Mouse (Mus musculus): Measurements from ENCODE around the gene Tmem240. TPM values are rescaled to one million over a fixed set of nuclear protein-coding genes. Genes with fewer than 3 reads are reported as not detected.

Gene Tmem240
- 0.79 TPM for polyA plus RNA-seq (2014; fragmentation: Illumina TruSeq; extraction: RNeasy Lipid Tissue Mini Kit (QIAGEN cat#74804); ENCODE audit: low read depth, low replicate concordance)

DNA sequence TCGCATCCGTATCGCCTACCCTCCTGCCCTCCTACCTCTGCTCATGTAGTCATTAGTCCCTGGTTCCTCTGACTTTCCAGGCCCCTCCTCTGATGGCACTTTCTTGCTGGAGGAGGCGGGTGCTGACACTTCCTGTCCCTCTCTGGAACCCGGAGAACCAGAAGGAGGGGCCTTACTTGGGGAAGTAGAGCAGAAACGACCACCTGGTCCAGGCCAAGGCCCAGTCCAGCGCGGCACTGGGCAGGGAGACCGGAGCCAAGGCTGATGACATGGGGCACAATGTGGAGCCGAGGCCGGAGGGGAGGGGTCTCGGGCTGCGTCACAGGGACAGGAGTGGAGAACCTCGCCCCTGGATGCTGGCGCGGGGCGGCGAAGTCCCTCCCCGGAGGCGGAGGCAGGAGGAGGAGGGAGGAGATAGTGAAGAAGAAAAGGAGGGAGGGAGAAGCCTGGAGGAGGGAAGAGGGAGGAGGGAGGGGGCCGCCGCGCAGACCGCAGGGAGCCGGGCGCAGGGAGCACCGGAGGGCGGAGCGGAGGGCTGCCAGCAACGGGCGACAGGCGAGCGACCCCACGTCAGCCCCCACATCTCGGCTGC is at the start of gene Tmem240:
Tmem240 (plus strand) TSS at position 451 of the 592 bp plus-strand sequence.

DNA sequence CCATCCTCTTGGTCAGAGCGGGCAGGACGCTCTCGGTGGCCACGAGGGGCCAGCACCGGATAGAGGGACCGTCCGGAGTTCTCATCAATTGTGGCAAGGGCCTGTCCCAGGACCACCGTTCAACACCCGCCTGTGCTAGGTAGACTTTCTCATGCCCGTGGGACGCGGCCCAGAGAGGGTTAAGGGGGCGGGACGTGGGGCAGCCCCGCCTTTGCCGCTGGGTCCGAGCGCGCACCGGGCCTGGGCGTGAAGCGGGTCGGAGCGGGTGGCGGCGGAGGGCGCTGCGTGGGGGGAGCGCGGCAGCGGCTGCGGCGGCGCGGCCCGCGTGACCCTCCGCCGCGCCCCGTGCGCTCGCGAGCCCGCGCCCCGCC is 40.5 kb upstream of the Tmem240 start, which contains the start of gene Fndc10:
Fndc10 (plus strand) TSS at position 232 of the 371 bp plus-strand sequence.

DNA sequence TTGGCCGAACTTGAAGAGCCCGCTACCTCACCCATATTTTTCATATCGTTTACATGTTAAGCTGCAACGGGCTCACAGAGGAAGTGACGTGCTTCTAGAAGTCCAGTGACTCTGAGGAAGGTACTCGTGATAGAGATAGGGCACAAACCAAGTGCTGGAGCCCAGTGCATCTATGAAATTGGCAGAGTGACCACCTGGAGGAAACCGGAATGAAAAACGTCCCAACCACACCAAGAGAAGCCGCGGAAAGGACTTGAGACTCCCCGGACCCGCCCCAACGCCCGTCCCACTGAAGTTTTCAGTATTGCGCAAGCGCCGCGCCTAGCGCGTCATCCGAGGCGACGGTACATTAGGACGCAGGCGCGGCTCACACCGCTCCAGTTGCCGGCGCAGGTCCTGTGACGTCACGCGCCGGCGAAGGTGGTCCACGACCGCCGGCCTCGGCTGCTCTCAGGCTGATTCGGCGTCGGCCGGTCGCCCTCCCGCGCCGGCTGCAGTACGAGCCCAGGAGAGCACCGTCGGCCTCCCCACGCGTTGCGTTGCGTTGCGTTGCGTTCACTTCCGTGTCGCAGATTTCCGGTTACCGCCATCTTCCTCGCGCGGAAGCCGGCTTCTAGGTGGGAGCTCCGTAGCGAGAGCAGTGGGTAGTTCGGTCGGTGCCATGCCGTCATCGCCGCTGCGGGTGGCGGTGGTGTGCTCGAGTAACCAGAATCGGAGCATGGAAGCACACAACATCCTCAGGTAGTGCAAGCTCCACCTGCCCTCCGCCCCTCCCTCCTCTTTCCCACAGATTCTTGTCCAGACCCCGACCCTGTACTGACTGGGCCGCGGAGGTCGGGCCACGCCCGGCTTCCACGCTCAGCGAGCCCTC is 29.6 kb upstream of the Tmem240 start, which contains the start of gene Ssu72:
Ssu72 (plus strand) TSS at position 80 of the 871 bp plus-strand sequence.

DNA sequence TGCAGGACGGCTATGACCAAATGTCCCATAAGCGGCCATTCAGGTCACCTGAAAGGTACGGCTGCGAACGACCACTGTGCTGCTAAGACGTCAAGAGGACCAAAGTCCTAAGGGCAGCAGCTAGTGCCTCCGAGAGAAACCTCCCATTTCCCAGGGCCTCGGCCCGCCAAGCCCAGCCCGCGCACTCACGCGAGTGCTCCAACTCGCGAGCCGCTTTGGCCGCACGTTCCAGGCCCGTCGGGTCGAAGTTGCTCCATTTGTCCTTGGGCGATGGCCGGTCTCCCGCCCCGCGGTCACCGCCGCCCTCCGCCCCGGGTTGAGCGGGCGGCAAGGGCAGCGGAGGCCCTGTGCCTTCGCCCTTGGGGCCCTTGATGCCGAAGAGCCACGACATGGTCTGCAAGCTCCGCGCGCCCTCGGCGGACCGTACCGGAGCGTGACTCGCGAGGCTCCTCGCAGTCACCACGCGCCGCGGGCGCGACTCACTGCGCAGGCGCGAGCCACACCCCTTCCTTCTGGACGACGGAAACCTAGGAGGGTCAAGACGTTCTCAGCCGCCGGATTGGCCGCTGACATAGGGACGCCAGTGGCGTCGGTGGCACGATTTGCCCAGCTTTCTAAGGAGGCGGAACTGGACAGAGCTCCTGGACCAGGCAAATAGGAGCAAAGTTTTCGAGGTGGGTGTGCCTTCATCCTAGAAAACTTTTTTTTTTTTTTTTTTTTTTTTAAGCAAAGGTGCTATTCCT is 26.2 kb downstream of the Tmem240 start, which contains the start of gene Atad3a:
Atad3a (minus strand) TSS at position 481 of the 743 bp plus-strand sequence.

GRCm38 (mm10) chr4:155774280-155774754 is 39.7 kb downstream of the Tmem240 start, which contains the start of gene Vwa1:
Gene Vwa1 (minus strand): TSS chr4:155774698.

GRCm38 (mm10) chr4:155785819-155786218 is 51.2 kb downstream of the Tmem240 start, which contains the start of gene Tmem88b:
Gene Tmem88b (minus strand): TSS chr4:155785874.

DNA sequence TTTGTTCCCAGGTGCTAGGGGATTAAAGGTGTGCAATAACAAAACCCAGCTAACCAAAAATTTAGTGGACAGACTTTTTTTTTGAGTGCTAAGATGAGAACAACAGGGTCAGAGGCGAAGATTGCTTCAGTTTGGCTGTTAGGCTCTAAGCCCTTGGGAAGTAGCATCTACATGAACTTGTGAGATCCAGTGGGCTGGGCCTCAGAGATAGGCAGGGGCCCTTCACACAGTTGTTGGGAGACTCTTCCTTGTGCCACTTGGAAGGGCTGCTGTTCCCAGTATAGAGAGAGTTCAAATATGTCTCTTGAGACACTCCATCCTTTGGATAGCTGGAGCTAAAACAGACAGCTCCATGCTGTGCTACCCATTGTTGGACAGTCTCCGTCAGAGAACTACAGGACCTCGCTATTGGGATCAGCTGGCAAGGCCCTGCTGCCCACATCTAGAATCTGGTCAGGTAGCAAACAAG is 55.5 kb downstream of the Tmem240 start, which contains the start of gene Ankrd65:
Ankrd65 (plus strand) TSS at position 419 of the 469 bp plus-strand sequence.

Other genes with a start within 250 kb of the Tmem240 start
- gene Gnb1, start 243.4 kb upstream of the Tmem240 start, polyA plus RNA-seq (2014; fragmentation: Illumina TruSeq; extraction: RNeasy Lipid Tissue Mini Kit (QIAGEN cat#74804); ENCODE audit: low read depth, low replicate concordance): 102 TPM
- 31.7 TPM for gene Nadk, start 172.4 kb upstream of the Tmem240 start, polyA plus RNA-seq (2014; fragmentation: Illumina TruSeq; extraction: RNeasy Lipid Tissue Mini Kit (QIAGEN cat#74804); ENCODE audit: low read depth, low replicate concordance)
- gene Slc35e2, start 133.4 kb upstream of the Tmem240 start, polyA plus RNA-seq (2014; fragmentation: Illumina TruSeq; extraction: RNeasy Lipid Tissue Mini Kit (QIAGEN cat#74804); ENCODE audit: low read depth, low replicate concordance): 8.7 TPM
- 71.4 TPM for gene Cdk11b, start 109.9 kb upstream of the Tmem240 start, polyA plus RNA-seq (2014; fragmentation: Illumina TruSeq; extraction: RNeasy Lipid Tissue Mini Kit (QIAGEN cat#74804); ENCODE audit: low read depth, low replicate concordance)
- not detected for gene Gm10563, start 89.4 kb upstream of the Tmem240 start, polyA plus RNA-seq (2014; fragmentation: Illumina TruSeq; extraction: RNeasy Lipid Tissue Mini Kit (QIAGEN cat#74804); ENCODE audit: low read depth, low replicate concordance)
- 17.1 TPM for gene Mmp23, start 81.4 kb upstream of the Tmem240 start, polyA plus RNA-seq (2014; fragmentation: Illumina TruSeq; extraction: RNeasy Lipid Tissue Mini Kit (QIAGEN cat#74804); ENCODE audit: low read depth, low replicate concordance)
- 29.0 TPM for gene Mib2, start 65.6 kb upstream of the Tmem240 start, polyA plus RNA-seq (2014; fragmentation: Illumina TruSeq; extraction: RNeasy Lipid Tissue Mini Kit (QIAGEN cat#74804); ENCODE audit: low read depth, low replicate concordance)
- 2.0 TPM for gene Fndc10, start 40.5 kb upstream of the Tmem240 start, polyA plus RNA-seq (2014; fragmentation: Illumina TruSeq; extraction: RNeasy Lipid Tissue Mini Kit (QIAGEN cat#74804); ENCODE audit: low read depth, low replicate concordance)
- 55.4 TPM for gene Ssu72, start 30.0 kb upstream of the Tmem240 start, polyA plus RNA-seq (2014; fragmentation: Illumina TruSeq; extraction: RNeasy Lipid Tissue Mini Kit (QIAGEN cat#74804); ENCODE audit: low read depth, low replicate concordance)
- gene Atad3a, start 26.3 kb downstream of the Tmem240 start, polyA plus RNA-seq (2014; fragmentation: Illumina TruSeq; extraction: RNeasy Lipid Tissue Mini Kit (QIAGEN cat#74804); ENCODE audit: low read depth, low replicate concordance): 67.4 TPM
- gene Vwa1, start 39.9 kb downstream of the Tmem240 start, polyA plus RNA-seq (2014; fragmentation: Illumina TruSeq; extraction: RNeasy Lipid Tissue Mini Kit (QIAGEN cat#74804); ENCODE audit: low read depth, low replicate concordance): 11.3 TPM
- gene Tmem88b, start 51.1 kb downstream of the Tmem240 start, polyA plus RNA-seq (2014; fragmentation: Illumina TruSeq; extraction: RNeasy Lipid Tissue Mini Kit (QIAGEN cat#74804); ENCODE audit: low read depth, low replicate concordance): 1.1 TPM
- gene Ankrd65, start 55.6 kb downstream of the Tmem240 start, polyA plus RNA-seq (2014; fragmentation: Illumina TruSeq; extraction: RNeasy Lipid Tissue Mini Kit (QIAGEN cat#74804); ENCODE audit: low read depth, low replicate concordance): not detected
- 93.6 TPM for gene Mrpl20, start 68.1 kb downstream of the Tmem240 start, polyA plus RNA-seq (2014; fragmentation: Illumina TruSeq; extraction: RNeasy Lipid Tissue Mini Kit (QIAGEN cat#74804); ENCODE audit: low read depth, low replicate concordance)
- gene Ccnl2, start 77.7 kb downstream of the Tmem240 start, polyA plus RNA-seq (2014; fragmentation: Illumina TruSeq; extraction: RNeasy Lipid Tissue Mini Kit (QIAGEN cat#74804); ENCODE audit: low read depth, low replicate concordance): 89.2 TPM
- gene Aurkaip1, start 96.5 kb downstream of the Tmem240 start, polyA plus RNA-seq (2014; fragmentation: Illumina TruSeq; extraction: RNeasy Lipid Tissue Mini Kit (QIAGEN cat#74804); ENCODE audit: low read depth, low replicate concordance): 129 TPM
- gene Mxra8, start 104.9 kb downstream of the Tmem240 start, polyA plus RNA-seq (2014; fragmentation: Illumina TruSeq; extraction: RNeasy Lipid Tissue Mini Kit (QIAGEN cat#74804); ENCODE audit: low read depth, low replicate concordance): 44.3 TPM
- 41.8 TPM for gene Dvl1, start 112.6 kb downstream of the Tmem240 start, polyA plus RNA-seq (2014; fragmentation: Illumina TruSeq; extraction: RNeasy Lipid Tissue Mini Kit (QIAGEN cat#74804); ENCODE audit: low read depth, low replicate concordance)
- 0.21 TPM for gene Tas1r3, start 128.6 kb downstream of the Tmem240 start, polyA plus RNA-seq (2014; fragmentation: Illumina TruSeq; extraction: RNeasy Lipid Tissue Mini Kit (QIAGEN cat#74804); ENCODE audit: low read depth, low replicate concordance)
- gene Cptp, start 134.6 kb downstream of the Tmem240 start, polyA plus RNA-seq (2014; fragmentation: Illumina TruSeq; extraction: RNeasy Lipid Tissue Mini Kit (QIAGEN cat#74804); ENCODE audit: low read depth, low replicate concordance): 4.2 TPM
- gene Ints11, start 134.7 kb downstream of the Tmem240 start, polyA plus RNA-seq (2014; fragmentation: Illumina TruSeq; extraction: RNeasy Lipid Tissue Mini Kit (QIAGEN cat#74804); ENCODE audit: low read depth, low replicate concordance): 19.1 TPM
- 15.5 TPM for gene Pusl1, start 157.0 kb downstream of the Tmem240 start, polyA plus RNA-seq (2014; fragmentation: Illumina TruSeq; extraction: RNeasy Lipid Tissue Mini Kit (QIAGEN cat#74804); ENCODE audit: low read depth, low replicate concordance)
- 10.2 TPM for gene Acap3, start 157.0 kb downstream of the Tmem240 start, polyA plus RNA-seq (2014; fragmentation: Illumina TruSeq; extraction: RNeasy Lipid Tissue Mini Kit (QIAGEN cat#74804); ENCODE audit: low read depth, low replicate concordance)
- gene Ube2j2, start 209.0 kb downstream of the Tmem240 start, polyA plus RNA-seq (2014; fragmentation: Illumina TruSeq; extraction: RNeasy Lipid Tissue Mini Kit (QIAGEN cat#74804); ENCODE audit: low read depth, low replicate concordance): 50.9 TPM
- 18.6 TPM for gene C1qtnf12, start 227.5 kb downstream of the Tmem240 start, polyA plus RNA-seq (2014; fragmentation: Illumina TruSeq; extraction: RNeasy Lipid Tissue Mini Kit (QIAGEN cat#74804); ENCODE audit: low read depth, low replicate concordance)

Data from heart, adult 10 weeks (tissue).